Mouse (Mus musculus): Measurements from ENCODE around the gene Loxl1.

The Loxl1 gene

GRCm38 (mm10) chr9:58312196-58312943 is 616 bp downstream of the Loxl1 start:
- peak; percentile 70 for DNase-seq (ENCODE audit: extremely low spot score, low spot score)

GRCm38 (mm10) chr9:58311191-58311910 is 1.6 kb downstream of the Loxl1 start:
- peak; percentile 50 for DNase-seq (ENCODE audit: extremely low spot score, low spot score)

GRCm38 (mm10) chr9:58310043-58310660 is 2.8 kb downstream of the Loxl1 start:
- DNase-seq (ENCODE audit: extremely low spot score, low spot score), result no peak

- DNase-seq (ENCODE audit: extremely low spot score, low spot score), result no peak
Measured at GRCm38 (mm10) chr9:58308395-58308794, 4.6 kb downstream of the Loxl1 start.

- no peak for DNase-seq (ENCODE audit: extremely low spot score, low spot score)
Measured at GRCm38 (mm10) chr9:58305686-58306085, 7.3 kb downstream of the Loxl1 start.

- DNase-seq (ENCODE audit: extremely low spot score, low spot score), result no peak
Measured at GRCm38 (mm10) chr9:58303599-58304271, 9.3 kb downstream of the Loxl1 start.

GRCm38 (mm10) chr9:58303115-58303514 is 9.9 kb downstream of the Loxl1 start:
- DNase-seq (ENCODE audit: extremely low spot score, low spot score), result no peak

- DNase-seq (ENCODE audit: extremely low spot score, low spot score), result no peak
Measured at GRCm38 (mm10) chr9:58299356-58299799, 13.6 kb downstream of the Loxl1 start.

- DNase-seq (ENCODE audit: extremely low spot score, low spot score), result no peak
Measured at GRCm38 (mm10) chr9:58297961-58298477, 15.0 kb downstream of the Loxl1 start.

GRCm38 (mm10) chr9:58297065-58297464 is 15.9 kb downstream of the Loxl1 start:
- no peak for DNase-seq (ENCODE audit: extremely low spot score, low spot score)

- DNase-seq (ENCODE audit: extremely low spot score, low spot score), result peak; percentile 53
Measured at GRCm38 (mm10) chr9:58295766-58296361, 17.1 kb downstream of the Loxl1 start.

- no peak for DNase-seq (ENCODE audit: extremely low spot score, low spot score)
Measured at GRCm38 (mm10) chr9:58295345-58295744, 17.6 kb downstream of the Loxl1 start.

- DNase-seq (ENCODE audit: extremely low spot score, low spot score), result no peak
Measured at GRCm38 (mm10) chr9:58294527-58294926, 18.5 kb downstream of the Loxl1 start.

- no peak for DNase-seq (ENCODE audit: extremely low spot score, low spot score)
Measured at GRCm38 (mm10) chr9:58289901-58290300, 23.1 kb downstream of the Loxl1 start.

GRCm38 (mm10) chr9:58289090-58289489 is 23.9 kb downstream of the Loxl1 start:
- DNase-seq (ENCODE audit: extremely low spot score, low spot score), result no peak

- no peak for DNase-seq (ENCODE audit: extremely low spot score, low spot score)
Measured at GRCm38 (mm10) chr9:58283431-58283830, 29.6 kb downstream of the Loxl1 start.

GRCm38 (mm10) chr9:58281597-58281996 is 31.4 kb downstream of the Loxl1 start:
- DNase-seq (ENCODE audit: extremely low spot score, low spot score), result peak; percentile 38

GRCm38 (mm10) chr9:58280259-58281109 is 32.5 kb downstream of the Loxl1 start:
- DNase-seq (ENCODE audit: extremely low spot score, low spot score), result peak; percentile 68

- DNase-seq (ENCODE audit: extremely low spot score, low spot score), result no peak
Measured at GRCm38 (mm10) chr9:58279780-58280179, 33.2 kb downstream of the Loxl1 start.

Measured in neural tube, embryonic 10.5 days (tissue).